Mouse (Mus musculus): ENCODE results near the gene Tada2a. TPM values are rescaled to one million over a fixed set of nuclear protein-coding genes. Genes with fewer than 3 reads are reported as not detected.

Gene Tada2a
- 31.8 and 35.3 TPM in 2 replicates for polyA plus RNA-seq (2014; fragmentation: Nextera tagmentation; extraction: Ambion mirVana)

DNA sequence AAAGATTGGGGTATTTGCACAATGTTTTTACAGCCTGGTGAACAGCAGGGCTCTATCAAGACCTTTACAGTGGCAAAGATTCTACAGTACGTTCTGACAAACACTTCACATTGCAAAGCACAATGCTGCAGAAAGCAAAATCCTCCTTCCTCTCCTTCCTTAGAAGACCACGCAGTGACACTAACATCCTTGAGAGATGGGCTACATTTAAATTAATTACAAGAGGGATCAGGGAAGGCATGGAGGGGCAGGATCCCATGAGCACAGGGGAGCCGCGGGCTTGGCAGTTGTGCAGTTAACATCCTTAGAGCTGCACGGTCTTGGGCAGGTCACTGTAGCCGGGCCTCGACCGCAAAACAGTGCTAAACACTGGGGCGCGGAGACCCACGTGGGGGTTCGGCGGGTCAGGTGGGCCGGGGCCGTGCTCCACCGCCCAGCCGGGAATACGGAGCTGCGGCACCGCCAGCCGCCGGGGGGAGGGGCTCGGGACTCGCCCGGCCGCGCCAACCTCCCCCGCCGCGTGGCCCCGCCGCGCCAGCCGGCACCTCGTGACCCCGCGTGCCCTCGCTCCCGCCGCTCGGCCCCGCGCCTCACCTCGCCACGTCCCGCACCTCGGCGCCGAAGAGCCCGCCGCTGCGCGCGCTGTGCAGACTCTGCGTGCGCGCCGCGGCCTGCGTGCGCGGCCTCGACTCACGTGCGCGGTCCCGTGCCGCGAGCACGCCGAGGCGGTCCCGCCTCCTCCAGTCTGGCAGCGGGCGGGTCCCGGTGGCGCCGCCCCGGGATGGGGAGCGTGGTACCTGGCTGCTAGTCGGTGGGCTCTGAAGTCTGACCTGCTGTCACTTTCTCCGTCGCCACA, at the start of gene Tada2a, which contains the start of gene Acaca:
TSS of gene Tada2a (minus strand) at position 658 of the 856 bp plus-strand sequence.
TSS of gene Acaca (plus strand) at position 730 of the 856 bp plus-strand sequence.
- under 1% methylated on average over 66 of the region's 83 CpGs for WGBS
- DNase-seq (ENCODE audit: low spot score) (peak; percentile 89), ATAC-seq (replicated peaks; ENCODE audit: low FRiP score, low TSS enrichment, low read depth) (peak; percentile 91)
- peak within 1 kb of the TSS; percentile 55 for H3K4me2 ChIP-seq (ENCODE audit: low read length)
- no peaks in the 10 kb centered on the region for H3K27me3 ChIP-seq (replicated peaks; ENCODE audit: control insufficient read depth, insufficient read depth, low read length)
- no peaks in the 10 kb centered on the region for H3K9me3 ChIP-seq (ENCODE audit: control insufficient read depth, low read length)
- peak within 1 kb of the TSS; percentile 48 for H3K27ac ChIP-seq (ENCODE audit: low read depth)
- no peaks in the 10 kb centered on the region for H3K4me1 ChIP-seq (replicated peaks; ENCODE audit: control insufficient read depth, insufficient read depth, low read length)
- H3K9ac ChIP-seq (ENCODE audit: low read length): peak within 1 kb of the TSS; percentile 81
- H3K4me3 ChIP-seq (ENCODE audit: low read depth, low read length): peak within 1 kb of the TSS; percentile 79
- peaks cover 25% of the 10 kb centered on the region for H3K36me3 ChIP-seq (ENCODE audit: control insufficient read depth, insufficient read depth, low read length)

- Histone ChIP-seq H3K4me3 (ENCODE audit: low read depth, low read length) (peak overlapping the region; percentile 83; the same call in 1 of the 2 replicates), H3K4me1 (replicated peaks; ENCODE audit: control insufficient read depth, insufficient read depth, low read length) (peaks cover 7% of the 10 kb centered on the region; the same call in 1 of the 2 replicates), H3K4me2 (ENCODE audit: low read length) (peak overlapping the region; percentile 82), H3K9me3 (ENCODE audit: control insufficient read depth, low read length) (no peaks in the 10 kb centered on the region), H3K27me3 (replicated peaks; ENCODE audit: control insufficient read depth, insufficient read depth, low read length) (no peaks in the 10 kb centered on the region), H3K27ac (ENCODE audit: low read depth) (peak overlapping the region; percentile 85; the same call in 1 of the 2 replicates), H3K9ac (ENCODE audit: low read length) (0 out of 2 replicates have a peak overlapping the region, but pooled peaks have one; percentile 71), H3K36me3 (ENCODE audit: control insufficient read depth, insufficient read depth, low read length) (no peaks in the 10 kb centered on the region)
- DNase-seq (ENCODE audit: low spot score) (no peak), ATAC-seq (replicated peaks; ENCODE audit: low FRiP score, low TSS enrichment, low read depth) (no peak)
- 36% methylated on average over 4 of the region's 4 CpGs for whole genome bisulfite sequencing
These were observed 49.2 kb upstream of the Tada2a start for GRCm38 (mm10) chr11:84178571-84178970.

DNA sequence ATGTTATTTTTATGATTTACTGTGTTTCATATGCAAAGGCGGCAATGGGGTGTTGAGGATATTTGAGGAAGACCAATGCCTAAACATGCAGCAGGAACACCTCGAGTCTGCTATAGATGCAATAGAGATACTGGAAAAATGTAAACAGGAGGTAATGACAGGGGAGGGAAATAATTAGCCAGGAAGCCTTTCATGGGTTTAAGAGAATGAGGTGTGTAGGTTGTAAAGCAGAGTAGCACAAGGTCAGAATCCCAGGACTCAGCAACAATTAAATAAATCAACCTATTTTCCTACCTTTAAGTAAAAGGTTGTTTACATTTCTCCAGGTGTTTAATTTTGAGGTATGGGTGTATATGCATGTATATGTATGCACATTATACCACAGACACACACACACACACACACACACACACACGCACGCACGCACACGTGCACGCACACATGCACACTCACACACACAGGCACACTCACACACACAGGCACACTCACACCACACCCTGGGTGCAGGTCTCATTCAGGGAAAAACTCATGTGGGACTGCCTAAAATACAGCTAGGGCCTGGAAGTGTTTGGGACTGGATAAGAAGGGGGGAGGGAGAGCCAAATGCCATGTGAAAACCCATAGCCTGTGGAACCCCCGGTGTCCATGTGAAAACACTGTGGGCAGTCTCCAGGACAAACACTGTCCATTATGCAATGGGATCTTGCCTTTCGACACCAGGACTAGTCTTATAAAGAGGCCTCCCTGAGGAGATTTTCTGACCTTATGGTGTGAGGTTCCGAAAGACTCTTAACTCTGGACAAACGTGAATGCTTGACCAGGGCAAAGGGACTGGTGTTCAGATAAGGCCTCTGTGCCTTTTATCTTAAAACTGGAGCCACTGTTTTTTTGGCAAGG, 43.4 kb upstream of the Tada2a start:
- H3K4me1 ChIP-seq (replicated peaks; ENCODE audit: control insufficient read depth, insufficient read depth, low read length): no peaks in the 10 kb centered on the region
- H3K4me3 ChIP-seq (ENCODE audit: low read depth, low read length): no peak overlapping the region
- DNase-seq (ENCODE audit: low spot score) (no peak), ATAC-seq (replicated peaks; ENCODE audit: low FRiP score, low TSS enrichment, low read depth) (0 out of 2 replicates have a peak, but pooled peaks have one; percentile 36)
- no peak overlapping the region for H3K4me2 ChIP-seq (ENCODE audit: low read length)
- no peaks in the 10 kb centered on the region for H3K9me3 ChIP-seq (ENCODE audit: control insufficient read depth, low read length)
- no peak overlapping the region for H3K27ac ChIP-seq (ENCODE audit: low read depth)
- no peak overlapping the region for H3K9ac ChIP-seq (ENCODE audit: low read length)
- no peaks in the 10 kb centered on the region for H3K36me3 ChIP-seq (ENCODE audit: control insufficient read depth, insufficient read depth, low read length)
- 64% methylated on average over 11 of the region's 11 CpGs for WGBS
- H3K27me3 ChIP-seq (replicated peaks; ENCODE audit: control insufficient read depth, insufficient read depth, low read length): no peaks in the 10 kb centered on the region

DNA sequence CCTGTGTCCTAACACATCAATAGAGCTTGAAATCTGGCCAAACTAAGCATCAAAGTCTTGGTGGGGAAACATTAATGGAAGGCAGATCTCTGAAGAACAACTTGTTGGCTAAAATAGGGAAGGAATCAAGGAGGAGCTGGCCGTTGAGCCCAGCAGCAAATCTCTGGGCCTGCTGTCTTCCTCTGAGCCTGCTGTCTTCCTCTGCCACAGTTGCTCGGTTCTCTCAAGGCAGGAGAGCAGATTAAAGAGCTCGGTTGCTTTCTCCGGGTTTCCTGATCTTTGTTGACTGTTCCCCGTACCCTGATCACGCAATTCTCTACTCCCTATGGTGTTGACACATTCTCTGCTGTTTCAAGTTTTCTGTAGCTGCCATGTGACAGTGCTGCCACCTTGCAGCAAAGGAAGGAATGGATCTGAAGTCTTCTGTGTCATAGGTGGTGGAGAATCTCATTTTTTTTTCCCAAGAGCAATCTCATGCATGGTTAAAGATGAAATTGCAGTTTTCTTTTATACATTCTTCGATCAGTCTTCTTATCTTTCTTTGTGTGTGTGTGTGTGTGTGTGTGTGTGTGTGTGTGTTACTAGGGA, 39.4 kb upstream of the Tada2a start:
- Histone ChIP-seq H3K9ac (ENCODE audit: low read length) (no peak overlapping the region), H3K9me3 (ENCODE audit: control insufficient read depth, low read length) (no peaks in the 10 kb centered on the region), H3K4me2 (ENCODE audit: low read length) (no peak overlapping the region), H3K4me3 (ENCODE audit: low read depth, low read length) (no peak overlapping the region), H3K27me3 (replicated peaks; ENCODE audit: control insufficient read depth, insufficient read depth, low read length) (no peaks in the 10 kb centered on the region), H3K27ac (ENCODE audit: low read depth) (no peak overlapping the region), H3K36me3 (ENCODE audit: control insufficient read depth, insufficient read depth, low read length) (no peaks in the 10 kb centered on the region), H3K4me1 (replicated peaks; ENCODE audit: control insufficient read depth, insufficient read depth, low read length) (no peaks in the 10 kb centered on the region)
- ATAC-seq (replicated peaks; ENCODE audit: low FRiP score, low TSS enrichment, low read depth) (no peak), DNase-seq (ENCODE audit: low spot score) (no peak)
- 25% methylated on average over 7 of the region's 7 CpGs for WGBS

GRCm38 (mm10) chr11:84167046-84167526, 37.7 kb upstream of the Tada2a start, which contains the start of gene Gm11437:
Gm11437 (minus strand) TSS chr11:84167476.
- H3K4me1 ChIP-seq (replicated peaks; ENCODE audit: control insufficient read depth, insufficient read depth, low read length): no peaks in the 10 kb centered on the region
- H3K27ac ChIP-seq (ENCODE audit: low read depth): no peak within 1 kb of the TSS
- H3K27me3 ChIP-seq (replicated peaks; ENCODE audit: control insufficient read depth, insufficient read depth, low read length): no peaks in the 10 kb centered on the region
- H3K36me3 ChIP-seq (ENCODE audit: control insufficient read depth, insufficient read depth, low read length): no peaks in the 10 kb centered on the region
- no peak within 1 kb of the TSS for H3K4me2 ChIP-seq (ENCODE audit: low read length)
- no peak within 1 kb of the TSS for H3K4me3 ChIP-seq (ENCODE audit: low read depth, low read length)
- no peak for ATAC-seq (replicated peaks; ENCODE audit: low FRiP score, low TSS enrichment, low read depth)
- 74% methylated on average over 5 of the region's 5 CpGs for WGBS
- no peak within 1 kb of the TSS for H3K9ac ChIP-seq (ENCODE audit: low read length)
- H3K9me3 ChIP-seq (ENCODE audit: control insufficient read depth, low read length): no peaks in the 10 kb centered on the region
- DNase-seq (ENCODE audit: low spot score): no peak

- Histone ChIP-seq H3K9ac (ENCODE audit: low read length) (no peak overlapping the region), H3K4me2 (ENCODE audit: low read length) (no peak overlapping the region), H3K27ac (ENCODE audit: low read depth) (no peak overlapping the region), H3K27me3 (replicated peaks; ENCODE audit: control insufficient read depth, insufficient read depth, low read length) (no peaks in the 10 kb centered on the region), H3K4me1 (replicated peaks; ENCODE audit: control insufficient read depth, insufficient read depth, low read length) (no peaks in the 10 kb centered on the region), H3K36me3 (ENCODE audit: control insufficient read depth, insufficient read depth, low read length) (no peaks in the 10 kb centered on the region), H3K4me3 (ENCODE audit: low read depth, low read length) (no peak overlapping the region), H3K9me3 (ENCODE audit: control insufficient read depth, low read length) (no peaks in the 10 kb centered on the region)
- WGBS: 39% methylated on average over 4 of the region's 4 CpGs
- ATAC-seq (replicated peaks; ENCODE audit: low FRiP score, low TSS enrichment, low read depth) (0 out of 2 replicates have a peak, but pooled peaks have one; percentile 58), DNase-seq (ENCODE audit: low spot score) (no peak)
These were observed 35.2 kb upstream of the Tada2a start for GRCm38 (mm10) chr11:84164561-84164960.

GRCm38 (mm10) chr11:84164123-84164522, 34.7 kb upstream of the Tada2a start:
- H3K9ac ChIP-seq (ENCODE audit: low read length): no peak overlapping the region
- no peak overlapping the region for H3K4me3 ChIP-seq (ENCODE audit: low read depth, low read length)
- no peak overlapping the region for H3K27ac ChIP-seq (ENCODE audit: low read depth)
- H3K9me3 ChIP-seq (ENCODE audit: control insufficient read depth, low read length): no peaks in the 10 kb centered on the region
- WGBS: 77% methylated on average over 6 of the region's 6 CpGs
- no peaks in the 10 kb centered on the region for H3K27me3 ChIP-seq (replicated peaks; ENCODE audit: control insufficient read depth, insufficient read depth, low read length)
- H3K36me3 ChIP-seq (ENCODE audit: control insufficient read depth, insufficient read depth, low read length): no peaks in the 10 kb centered on the region
- no peak for ATAC-seq (replicated peaks; ENCODE audit: low FRiP score, low TSS enrichment, low read depth)
- no peak overlapping the region for H3K4me2 ChIP-seq (ENCODE audit: low read length)
- no peak for DNase-seq (ENCODE audit: low spot score)
- no peaks in the 10 kb centered on the region for H3K4me1 ChIP-seq (replicated peaks; ENCODE audit: control insufficient read depth, insufficient read depth, low read length)

All from intestine, embryonic 14.5 days (tissue).